Mouse (Mus musculus): ENCODE results near the gene Casq2.

- TF ChIP-seq CTCF (IDR thresholded peaks at IDR 0.05; ENCODE audit: control insufficient read depth, insufficient read depth, insufficient read length): no peak
- TF ChIP-seq MAX (IDR thresholded peaks at IDR 0.05): no peak
- TF ChIP-seq USF1 (IDR thresholded peaks at IDR 0.05; ENCODE audit: low read depth): no peak
- TF ChIP-seq FOSL1 (IDR thresholded peaks at IDR 0.05; ENCODE audit: insufficient read depth, low read length, poor library complexity, severe bottlenecking): no peak
- TF ChIP-seq CEBPB (IDR thresholded peaks at IDR 0.05; ENCODE audit: low read depth): no peak
- TF ChIP-seq MYOG (IDR thresholded peaks at IDR 0.05; ENCODE audit: control insufficient read depth, extremely low read depth, insufficient read length): no peak
- TF ChIP-seq MYOD1 (IDR thresholded peaks at IDR 0.05; ENCODE audit: control insufficient read depth, insufficient read length, low read depth): no peak
Measured at GRCm38 (mm10) chr3:102069686-102070085, 16.5 kb upstream of the Casq2 start.

All from C2C12 (cell line).